Mouse (Mus musculus) kidney, adult 18-20 months (tissue): ENCODE results near the gene Npepl1.
A peak's percentile ranks its signal among the peaks of the same experiment; 100 is the strongest.

Experiments used
- DNase-seq: peaks from one replicate; pipeline ENCODE4 v3.0.0; 2021

The Npepl1 gene

DNA sequence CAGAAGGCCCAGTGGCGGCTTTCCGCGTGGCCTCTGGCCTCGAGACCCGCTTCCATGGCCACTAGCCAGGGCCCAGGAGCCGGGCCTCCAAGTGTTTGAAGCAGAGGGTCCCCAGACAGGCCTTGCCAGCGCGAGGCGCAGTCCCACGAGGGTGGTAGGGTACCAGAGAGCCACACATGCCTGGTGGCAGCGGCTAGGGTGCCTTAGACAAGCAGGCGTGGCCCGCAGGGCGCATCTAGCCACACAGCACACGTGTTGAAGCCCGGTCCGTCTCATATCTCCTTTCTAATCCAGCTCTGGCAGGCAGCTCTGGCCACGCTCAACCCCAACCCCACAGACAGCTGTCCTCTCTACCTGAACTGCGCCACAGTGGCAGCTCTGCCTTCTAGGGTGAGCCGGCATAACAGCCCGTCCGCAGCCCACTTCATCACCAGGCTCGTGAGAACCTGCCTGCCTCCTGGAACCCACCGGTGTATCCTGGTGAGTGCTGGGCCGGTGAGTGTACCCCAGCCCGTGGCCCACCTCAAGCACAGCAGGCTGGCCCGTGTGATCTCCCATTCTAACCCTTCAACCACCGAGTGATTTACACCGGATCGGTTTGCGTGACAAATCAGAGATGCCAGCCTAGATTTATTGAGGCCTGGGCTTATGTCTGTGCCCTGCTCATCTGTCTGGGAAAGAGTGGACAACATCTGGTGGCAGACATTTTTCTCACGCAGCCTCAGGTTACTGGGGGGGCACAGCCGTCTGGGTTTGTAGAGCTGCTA is 817 bp downstream of the Npepl1 start:
- no peak for DNase-seq

DNA sequence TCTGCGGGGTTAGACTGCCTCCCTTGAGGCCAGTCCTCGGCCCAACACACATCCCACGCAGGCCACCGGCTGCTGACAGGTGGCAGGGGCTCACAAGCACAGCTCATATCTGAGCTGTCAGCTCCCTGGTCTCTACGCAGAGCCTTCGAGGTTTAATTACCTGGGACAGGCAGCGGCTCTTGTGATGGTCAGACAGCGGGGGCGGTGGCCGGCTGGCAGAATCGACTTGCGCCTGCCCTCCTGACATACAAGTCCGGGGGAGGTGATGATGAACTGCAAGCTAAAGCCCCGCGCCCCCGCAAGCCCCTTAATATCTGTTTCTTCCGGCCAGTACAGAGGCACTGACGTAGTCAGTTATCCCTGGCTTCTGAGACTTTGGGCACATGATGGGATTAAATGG is 2.8 kb downstream of the Npepl1 start:
- no peak for DNase-seq

DNA sequence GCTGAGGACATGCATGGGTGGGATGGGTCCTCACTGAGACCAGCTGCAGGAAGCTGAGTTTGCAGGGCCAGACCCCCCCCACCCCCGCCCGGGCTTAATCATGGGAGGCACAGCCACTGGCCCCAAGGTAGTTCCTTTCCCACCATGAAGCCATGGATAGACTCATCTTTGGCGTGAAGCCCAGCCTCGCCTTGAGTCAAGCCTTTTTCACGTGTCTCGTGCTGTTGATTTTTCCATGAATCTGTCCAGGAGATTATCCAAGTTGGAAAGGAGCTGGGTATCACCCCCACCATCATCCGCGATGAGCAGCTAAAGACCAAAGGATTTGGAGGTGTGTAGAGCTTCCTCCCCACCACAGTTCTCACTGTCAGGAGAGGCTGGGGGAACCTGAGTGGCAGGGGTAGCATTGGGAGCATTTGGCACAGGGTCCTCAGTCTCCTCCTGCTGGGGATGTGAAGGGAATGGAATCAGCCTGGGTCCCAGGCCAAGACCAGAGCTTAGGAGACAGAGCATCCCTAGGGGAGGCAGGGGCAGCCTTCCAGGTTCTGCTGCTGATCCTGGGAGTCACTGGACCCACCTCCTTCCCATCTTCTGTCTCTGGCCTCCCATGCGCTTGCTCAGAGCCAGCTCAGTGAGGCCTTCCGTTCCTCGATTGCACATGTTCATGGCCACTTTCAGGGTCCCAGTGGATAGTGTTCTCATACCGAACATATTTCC is 4.2 kb downstream of the Npepl1 start:
- no peak for DNase-seq

DNA sequence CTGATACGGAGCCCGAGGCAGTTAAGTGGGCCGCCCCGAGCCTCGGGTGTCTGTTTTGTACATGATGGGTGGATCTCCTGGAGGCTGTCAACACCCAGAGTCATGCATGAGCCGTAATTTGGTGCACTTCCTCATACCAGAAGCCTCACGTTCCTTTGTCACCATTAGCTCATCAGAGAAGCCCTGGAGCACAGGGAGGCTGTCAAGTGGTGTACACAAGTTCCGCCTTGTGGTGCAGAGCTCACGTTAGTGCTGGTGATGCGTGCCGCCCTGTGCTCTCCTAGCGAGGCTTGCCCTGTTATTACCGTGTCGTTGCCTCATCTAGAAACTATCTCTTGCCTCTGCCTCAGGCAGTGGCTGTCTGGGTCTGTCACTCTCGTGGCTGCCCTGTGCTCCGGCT is 6.8 kb downstream of the Npepl1 start:
- no peak for DNase-seq

DNA sequence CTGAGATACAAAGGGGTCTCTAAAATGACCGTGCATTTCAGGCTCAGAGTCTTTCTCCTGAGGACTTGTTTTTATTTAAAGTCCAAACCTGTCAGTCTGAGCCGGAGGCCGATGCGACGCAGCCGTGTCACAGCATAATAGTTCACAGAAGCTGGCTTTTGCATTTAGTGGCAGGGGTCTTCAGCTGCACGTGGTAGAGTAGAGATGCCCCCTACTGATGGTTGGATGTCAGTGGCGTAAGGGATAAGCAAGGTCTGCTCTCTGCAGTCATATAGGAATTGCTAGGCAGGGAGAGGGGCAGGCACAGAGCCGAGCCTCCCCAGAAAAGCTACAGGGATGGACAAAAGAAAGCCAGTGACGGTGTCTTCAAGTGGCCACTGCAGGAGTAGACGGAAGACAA is 8.0 kb downstream of the Npepl1 start:
- no peak for DNase-seq

DNA sequence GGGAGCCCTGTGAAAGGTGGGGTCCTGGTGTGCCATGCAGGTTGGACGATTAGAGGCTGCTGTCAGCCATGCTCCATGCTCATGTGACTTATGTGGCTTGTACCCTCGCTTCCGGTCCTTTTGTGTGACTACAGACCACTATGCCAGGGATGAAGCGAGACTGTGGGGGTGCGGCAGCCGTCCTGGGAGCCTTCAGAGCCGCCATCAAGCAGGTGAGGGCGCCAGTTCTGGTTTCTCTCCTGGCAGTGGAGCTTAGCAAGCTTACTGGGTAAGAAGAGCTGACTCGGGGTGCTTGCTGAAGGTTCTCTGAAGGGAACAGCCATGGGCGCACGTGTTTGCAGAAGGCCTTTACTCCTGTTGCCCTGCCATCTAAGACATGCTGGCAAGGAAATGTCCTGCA is 9.1 kb downstream of the Npepl1 start:
- DNase-seq, result no peak

DNA sequence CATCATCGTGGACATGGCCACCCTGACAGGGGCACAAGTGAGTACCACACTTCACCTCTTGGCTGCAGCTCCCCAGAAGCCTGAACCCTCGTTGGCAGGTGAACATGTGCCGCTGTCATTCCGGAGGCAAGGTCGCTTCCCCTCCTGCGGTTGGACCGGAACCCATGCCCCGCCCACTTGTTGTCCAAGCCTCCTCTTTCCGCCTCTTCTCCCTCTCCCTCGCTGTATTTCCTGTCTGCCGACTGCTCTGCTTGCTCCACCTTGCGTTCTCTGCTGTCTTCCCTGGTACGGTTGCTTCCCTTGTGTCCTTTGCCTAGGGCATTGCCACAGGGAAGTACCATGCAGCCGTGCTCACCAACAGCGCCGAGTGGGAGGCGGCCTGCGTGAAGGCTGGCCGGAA is 10.5 kb downstream of the Npepl1 start:
- DNase-seq, result no peak

DNA sequence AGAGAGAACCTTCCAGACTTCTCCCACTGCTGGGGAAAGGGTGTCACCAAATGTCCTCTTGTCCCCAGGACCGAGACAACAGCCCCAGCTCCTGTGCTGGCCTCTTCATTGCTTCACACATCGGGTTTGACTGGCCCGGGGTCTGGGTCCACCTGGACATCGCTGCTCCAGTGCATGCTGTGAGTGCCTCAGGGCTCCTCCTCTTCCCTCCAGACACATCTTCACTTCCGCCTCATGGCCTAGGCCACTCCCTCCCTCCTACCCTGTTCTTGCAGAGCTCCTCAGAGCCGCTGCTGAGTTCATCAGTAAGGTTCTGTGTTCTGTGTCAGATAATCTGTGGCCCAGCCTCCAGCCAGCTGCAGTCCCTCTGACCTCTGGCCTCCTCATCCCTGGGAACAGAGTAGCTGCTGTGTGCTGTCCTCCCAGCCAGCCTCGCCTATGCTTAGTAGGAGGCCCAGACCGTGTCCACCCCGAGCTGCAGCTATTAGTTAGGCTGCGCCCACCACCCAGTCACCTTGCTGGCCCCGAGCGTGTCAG is 11.3 kb downstream of the Npepl1 start:
- DNase-seq, result no peak

DNA sequence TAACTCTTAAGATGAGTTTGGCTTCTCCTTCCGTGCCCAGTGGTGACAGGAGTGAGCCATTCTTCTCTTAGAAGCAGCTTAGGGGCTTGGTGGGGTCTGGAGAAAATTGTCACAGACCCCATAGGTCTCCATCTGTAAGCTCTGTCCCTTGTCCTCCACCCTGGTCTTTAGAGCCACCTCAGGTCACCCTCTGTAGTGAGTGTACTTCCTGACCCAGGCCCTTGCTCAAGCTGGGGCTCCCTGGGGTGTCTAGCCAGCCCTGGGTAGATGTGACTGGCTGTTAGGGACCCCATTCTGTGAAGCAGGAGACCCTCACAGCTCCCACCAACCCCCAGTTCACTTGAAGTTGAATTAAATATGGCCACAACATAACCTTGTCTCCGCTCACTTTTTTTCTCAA is 12.2 kb downstream of the Npepl1 start:
- DNase-seq, result no peak

DNA sequence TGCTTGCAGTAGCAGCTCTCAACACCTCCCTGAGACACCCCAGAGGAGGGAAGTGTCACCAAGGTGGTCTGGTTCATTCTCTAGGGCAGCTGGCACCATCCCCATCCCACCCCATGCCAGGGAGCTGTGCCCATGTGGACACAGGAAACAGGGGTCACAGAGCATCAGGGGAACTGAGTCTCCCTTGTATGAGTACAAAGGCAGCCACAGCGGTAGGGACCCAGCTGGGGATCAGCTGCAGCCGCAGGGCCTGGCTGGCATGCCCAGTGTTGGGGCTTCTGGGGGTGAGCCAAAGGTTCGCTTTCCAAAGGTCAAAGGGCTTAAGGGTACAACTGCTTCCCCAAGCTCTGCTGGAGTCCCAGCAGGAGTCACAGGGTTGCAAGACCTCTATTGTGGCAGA is 13.6 kb downstream of the Npepl1 start:
- peak; percentile 1 for DNase-seq

DNA sequence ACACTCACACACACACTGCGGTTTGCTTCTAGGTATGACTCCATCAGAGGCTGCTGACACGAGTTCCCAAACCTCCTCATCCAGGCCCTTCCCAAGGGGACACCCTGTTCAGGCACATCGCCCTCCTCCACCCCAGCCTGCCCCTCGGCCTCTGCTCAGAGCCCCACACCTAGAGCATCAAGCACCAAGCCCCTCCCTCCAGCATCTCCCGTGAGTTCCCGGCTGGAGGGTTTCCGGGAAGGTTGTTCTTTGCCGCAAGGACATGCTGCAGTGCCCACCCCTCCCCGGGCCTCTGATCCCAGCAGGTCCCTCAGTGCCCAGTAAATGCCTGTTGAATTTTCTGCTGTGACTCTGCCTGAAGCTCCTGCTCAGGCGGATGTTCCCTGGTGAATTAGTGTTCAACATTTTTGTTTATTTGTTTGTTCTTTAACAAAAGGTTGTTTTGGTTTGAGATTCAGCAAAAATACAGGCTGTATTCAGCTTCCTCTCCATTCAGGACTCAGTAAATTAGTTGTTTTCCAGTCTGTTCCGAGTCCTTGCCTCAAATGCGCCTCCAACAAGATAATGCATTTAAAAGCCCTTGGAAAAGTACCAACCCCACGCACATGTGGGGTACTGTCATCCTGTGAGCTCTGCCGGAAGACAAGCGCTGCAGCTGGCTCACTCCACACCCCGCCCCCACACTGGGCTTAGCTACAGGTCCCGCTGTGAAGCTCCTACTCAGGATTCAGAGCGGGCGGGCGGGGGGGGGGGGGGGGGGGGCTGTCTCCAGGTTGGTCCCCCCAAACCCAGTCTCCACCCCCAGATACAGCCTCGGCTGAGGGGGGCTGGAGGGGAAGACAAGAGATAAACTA is 16.6 kb downstream of the Npepl1 start:
- peak; percentile 4 for DNase-seq

DNA sequence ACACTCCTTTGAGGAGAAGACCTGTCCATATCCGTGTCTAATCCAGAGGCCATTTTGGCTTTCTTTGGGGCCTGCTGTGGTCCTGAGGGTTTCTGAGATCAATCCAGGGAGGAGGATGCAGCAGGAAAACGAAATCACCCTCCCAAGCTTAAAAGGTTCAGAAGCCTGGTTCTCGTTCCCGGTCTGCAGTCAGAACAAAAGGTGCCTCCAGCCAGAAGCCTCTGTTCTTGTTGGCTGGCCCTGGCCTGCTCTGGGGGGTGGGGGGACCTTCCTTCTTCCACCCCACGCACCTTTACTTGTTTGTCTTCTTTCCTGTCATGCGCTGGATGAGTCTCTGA is 17.2 kb downstream of the Npepl1 start:
- DNase-seq, result no peak

DNA sequence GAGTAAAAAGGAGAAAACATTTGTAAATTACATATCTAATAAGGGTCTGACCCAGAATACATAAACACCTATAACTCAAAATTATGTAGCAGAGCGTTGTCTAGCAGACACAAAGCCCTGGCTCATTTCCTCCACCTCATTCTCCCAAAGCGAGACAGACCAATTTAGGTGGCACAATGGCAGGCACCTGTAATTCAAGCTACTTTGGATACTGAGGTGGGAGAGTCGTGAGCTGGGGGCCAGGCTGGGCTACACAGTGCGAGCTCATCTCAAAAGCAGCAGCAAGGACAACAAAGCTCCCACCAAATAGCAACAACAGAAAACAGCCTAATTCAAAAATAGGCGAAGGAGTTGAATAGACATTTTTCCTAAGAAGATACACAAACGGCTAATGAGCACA is 18.8 kb downstream of the Npepl1 start:
- DNase-seq, result no peak

DNA sequence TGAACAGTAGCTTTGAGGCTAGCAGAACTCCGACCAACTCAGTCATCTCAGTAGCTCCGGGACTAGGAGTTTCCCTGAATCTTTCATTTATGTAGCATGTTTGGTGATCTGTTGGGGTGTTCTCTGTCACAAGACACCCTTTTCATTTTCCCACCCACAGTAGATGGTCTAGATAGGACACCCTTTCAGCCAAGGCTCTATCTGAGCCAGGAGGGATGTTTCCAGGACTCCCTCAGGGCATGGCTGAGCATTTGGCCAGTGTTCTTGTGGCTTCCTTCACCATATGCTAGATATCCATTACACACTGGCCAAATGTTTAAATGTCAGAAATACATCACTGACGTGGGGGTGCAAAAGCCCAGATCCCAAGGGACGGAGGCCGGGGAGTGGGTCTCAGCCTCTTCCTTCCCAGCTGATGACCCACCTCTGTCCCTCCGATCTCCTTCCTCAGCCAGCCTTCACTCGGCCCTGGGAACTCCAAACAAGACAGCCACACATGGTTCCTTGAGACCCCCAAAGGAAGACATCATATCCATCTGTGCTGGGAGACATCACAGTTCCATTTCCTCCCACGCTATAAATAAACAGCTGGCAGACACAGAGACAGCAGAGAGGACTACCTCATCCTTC is 20.4 kb downstream of the Npepl1 start:
- no peak for DNase-seq

DNA sequence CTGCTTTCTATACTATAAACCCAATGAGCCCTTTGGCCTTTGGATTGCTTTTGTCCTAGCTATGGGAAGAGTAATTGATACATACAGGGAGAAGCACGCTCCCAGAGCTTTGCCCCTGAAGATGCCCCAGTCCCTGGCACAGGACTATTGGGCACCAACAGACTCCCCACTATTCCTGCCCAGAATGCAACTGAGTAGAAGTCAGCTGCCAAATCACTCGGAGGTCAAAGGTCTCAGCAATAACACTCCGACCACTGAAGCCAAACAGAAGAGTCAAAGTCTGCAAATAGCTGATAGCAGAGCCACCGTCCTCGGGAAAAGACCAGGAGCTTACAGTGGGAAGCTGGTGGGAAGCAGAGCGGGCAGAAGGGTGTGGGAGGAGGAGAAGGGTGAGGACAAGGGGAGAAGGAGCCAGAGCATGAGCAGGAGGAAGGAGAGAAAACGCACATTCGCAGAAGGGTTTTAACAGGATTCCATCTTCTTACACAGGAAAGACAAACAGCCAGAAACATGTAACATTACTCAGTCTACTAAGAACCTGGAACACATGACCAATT is 22.3 kb downstream of the Npepl1 start:
- DNase-seq, result no peak

DNA sequence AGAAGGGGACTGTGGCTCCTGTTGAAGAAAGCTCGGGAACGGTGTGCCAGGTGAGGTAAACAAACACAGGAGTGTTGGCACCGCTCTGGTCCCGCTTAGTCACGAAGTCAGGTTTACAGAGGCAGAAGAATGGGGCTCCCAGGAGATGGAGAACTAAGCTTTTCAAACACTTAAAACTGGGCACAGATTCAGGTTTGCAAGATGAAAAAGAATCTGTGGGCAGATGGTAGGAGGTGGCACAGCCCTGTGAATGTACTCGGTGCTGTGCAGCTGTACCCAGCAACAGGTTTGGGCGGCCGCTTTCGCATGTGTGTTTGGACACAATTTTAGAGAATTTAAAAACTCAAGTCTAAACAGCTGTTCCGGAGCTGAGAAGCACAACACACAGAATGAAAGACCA is 48.9 kb downstream of the Npepl1 start:
- no peak for DNase-seq

DNA sequence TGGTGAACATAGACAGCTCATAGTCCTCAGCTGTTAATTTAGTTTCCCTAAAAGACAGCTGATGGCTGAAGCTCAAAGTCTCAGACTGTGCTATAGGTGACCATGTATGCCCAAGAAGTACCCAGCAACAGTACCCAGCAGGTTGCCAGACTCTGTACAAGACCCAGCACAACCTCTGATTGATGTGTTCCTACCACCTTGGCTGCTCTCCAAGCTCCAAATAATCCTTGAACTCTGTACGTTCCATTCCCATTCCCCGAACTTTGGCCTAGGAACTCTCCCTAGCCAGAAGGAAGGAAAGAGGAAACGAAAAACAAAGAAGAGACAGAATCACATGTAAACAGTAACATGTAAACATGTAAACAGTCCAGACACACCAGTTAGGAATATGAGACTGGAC is 50.3 kb downstream of the Npepl1 start:
- DNase-seq, result peak; percentile 33
